Mouse (Mus musculus): ENCODE data around the gene Phf11d. TPM values are rescaled to one million over a fixed set of nuclear protein-coding genes. Genes with fewer than 3 reads are reported as not detected.

Gene Phf11d
- polyA plus RNA-seq (2012; rRNA removed): 0.28 and 0.55 TPM in 2 replicates

DNA sequence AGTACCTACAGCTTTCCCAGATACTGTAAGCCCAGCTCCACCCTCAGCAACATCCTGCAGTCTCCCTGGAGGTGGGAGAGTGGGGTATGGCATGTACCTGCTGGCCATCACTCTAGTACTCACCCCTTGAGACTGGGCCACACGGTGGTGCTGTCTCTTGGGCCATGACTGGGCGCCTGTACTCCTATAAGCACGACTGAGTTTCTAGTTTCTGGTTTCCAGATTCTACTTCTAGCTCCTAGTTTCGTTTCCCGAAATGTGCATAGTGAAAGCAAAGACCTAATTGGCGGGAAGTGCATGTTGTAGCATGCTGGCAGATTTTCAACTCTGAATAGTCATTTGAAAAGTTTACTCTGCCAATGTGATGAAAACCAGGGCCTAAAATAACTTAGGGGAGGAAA lies at the start of gene Phf11d:
Gene Phf11d, minus strand, starts transcription at position 227 of the 401 bp plus-strand sequence.

DNA sequence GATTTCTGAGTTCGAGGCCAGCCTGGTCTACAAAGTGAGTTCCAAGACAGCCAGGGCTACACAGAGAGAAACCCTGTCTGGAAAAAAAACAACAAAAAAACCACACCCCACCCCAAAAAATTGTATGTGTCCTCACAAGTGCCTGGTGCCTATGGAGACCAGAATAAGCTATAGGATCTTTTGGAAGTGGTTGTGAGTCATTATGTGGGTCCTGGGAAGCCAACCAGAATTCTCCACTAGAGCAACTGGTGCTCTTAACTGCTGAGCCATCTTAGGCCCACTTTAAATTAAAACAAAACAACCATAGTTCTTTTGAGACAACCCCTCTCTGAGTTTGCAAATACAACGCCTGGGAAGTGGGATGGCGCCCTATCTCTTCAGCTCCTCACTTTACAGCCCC lies 30.0 kb upstream of the Phf11d start, which contains the start of gene Phf11c:
Gene Phf11c, minus strand, starts transcription at position 101 of the 400 bp plus-strand sequence.

DNA sequence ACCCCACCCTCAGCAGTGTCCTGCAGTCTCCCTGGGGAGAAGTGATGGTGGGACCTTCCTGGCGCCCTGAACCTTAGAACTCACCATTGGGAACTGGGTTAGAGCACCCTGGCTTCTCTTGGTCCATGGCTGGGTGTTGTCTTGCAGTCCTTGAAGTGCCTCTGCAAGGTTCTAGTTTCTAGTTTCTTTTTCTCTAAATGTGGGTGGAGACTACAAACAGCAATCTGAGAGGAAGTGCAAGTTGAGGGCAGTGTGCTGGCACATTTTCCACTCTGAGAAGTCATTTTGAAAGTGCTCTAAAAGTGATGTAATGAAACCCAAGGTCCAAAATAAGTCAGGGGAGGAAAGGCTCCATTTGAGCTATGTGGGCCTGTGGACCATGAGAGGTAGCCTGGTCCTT lies 24.1 kb downstream of the Phf11d start, which contains the start of gene Phf11b:
Gene Phf11b, minus strand, starts transcription at position 163 of the 400 bp plus-strand sequence.

Other genes with a start within 250 kb of the Phf11d start
- not detected in 2 replicates for gene 1700129C05Rik, start 222.6 kb downstream of the Phf11d start, polyA plus RNA-seq (2012; rRNA removed)
- not detected in 2 replicates for gene Gm5142, start 186.7 kb downstream of the Phf11d start, polyA plus RNA-seq (2012; rRNA removed)
- gene Rcbtb1, start 164.3 kb downstream of the Phf11d start, polyA plus RNA-seq (2012; rRNA removed): 43.4 and 44.8 TPM in 2 replicates
- not detected in 2 replicates for gene Gm6904, start 105.3 kb downstream of the Phf11d start, polyA plus RNA-seq (2012; rRNA removed)
- 0.04 and 0.10 TPM in 2 replicates for gene Phf11a, start 67.9 kb downstream of the Phf11d start, polyA plus RNA-seq (2012; rRNA removed)
- 0.17 and 0.29 TPM in 2 replicates for gene Phf11b, start 24.1 kb downstream of the Phf11d start, polyA plus RNA-seq (2012; rRNA removed)
- gene Phf11c, start 29.9 kb upstream of the Phf11d start, polyA plus RNA-seq (2012; rRNA removed): 0.57 and 0.75 TPM in 2 replicates
- gene Setdb2, start 75.4 kb upstream of the Phf11d start, polyA plus RNA-seq (2012; rRNA removed): 4.2 and 4.9 TPM in 2 replicates
- 8.7 and 11.5 TPM in 2 replicates for gene Cab39l, start 75.5 kb upstream of the Phf11d start, polyA plus RNA-seq (2012; rRNA removed)
- gene Cdadc1, start 232.5 kb upstream of the Phf11d start, polyA plus RNA-seq (2012; rRNA removed): 13.4 and 13.8 TPM in 2 replicates

All from central nervous system, embryonic 18 days (tissue).